Mouse (Mus musculus) cerebellum, postnatal 25 days (tissue): Measurements from ENCODE around the gene Gbp2b.
A peak's percentile ranks its signal among the peaks of the same experiment; 100 is the strongest.

Source experiments
- DNase-seq, 2 experiments: peaks; one replicate each; pipeline ENCODE4 v3.0.0; 2021; ENCODE audit warnings: mixed read lengths in 2 of 2

Gbp2b gene

DNA sequence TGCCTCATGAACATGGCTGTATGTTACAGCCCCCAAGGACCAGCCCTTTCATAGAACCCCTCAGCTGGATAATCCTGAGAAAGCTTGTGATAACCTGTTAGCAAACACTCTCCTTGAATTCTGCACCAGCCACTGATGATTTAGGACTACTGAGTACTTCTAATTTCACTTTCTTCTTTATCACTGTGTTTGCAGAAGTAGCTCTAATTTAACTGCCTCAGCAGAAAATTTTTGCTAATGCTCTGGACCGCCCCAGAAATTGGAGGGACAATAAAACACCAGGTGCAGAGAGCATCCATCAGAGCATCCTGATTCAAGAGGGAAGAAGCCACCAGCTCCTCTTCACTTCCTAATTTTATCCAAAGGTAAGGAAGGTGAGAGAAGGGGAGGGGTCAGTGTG, at the start of gene Gbp2b:
Gbp2b (plus strand) TSS at position 301 of the 400 bp plus-strand sequence.
- DNase-seq = no peak

DNA sequence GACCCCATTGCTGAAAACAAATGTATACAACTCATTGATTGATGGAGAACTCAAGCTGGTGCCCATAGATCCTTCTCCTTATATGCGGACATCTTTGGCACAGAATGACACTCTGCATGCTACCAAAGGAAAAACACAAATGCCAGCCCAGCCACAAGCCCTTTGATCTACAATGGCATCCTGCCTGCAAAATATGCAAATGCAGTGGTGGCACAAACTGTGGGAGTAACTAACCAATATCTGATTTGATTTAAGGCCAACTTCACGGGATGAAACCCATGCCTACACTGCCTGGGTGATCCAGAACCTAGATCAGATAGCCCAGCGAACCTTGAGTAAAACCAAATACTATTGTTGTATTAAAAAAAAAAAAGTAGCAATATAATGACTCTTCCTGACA, 48.0 kb upstream of the Gbp2b start:
- no peak for DNase-seq

DNA sequence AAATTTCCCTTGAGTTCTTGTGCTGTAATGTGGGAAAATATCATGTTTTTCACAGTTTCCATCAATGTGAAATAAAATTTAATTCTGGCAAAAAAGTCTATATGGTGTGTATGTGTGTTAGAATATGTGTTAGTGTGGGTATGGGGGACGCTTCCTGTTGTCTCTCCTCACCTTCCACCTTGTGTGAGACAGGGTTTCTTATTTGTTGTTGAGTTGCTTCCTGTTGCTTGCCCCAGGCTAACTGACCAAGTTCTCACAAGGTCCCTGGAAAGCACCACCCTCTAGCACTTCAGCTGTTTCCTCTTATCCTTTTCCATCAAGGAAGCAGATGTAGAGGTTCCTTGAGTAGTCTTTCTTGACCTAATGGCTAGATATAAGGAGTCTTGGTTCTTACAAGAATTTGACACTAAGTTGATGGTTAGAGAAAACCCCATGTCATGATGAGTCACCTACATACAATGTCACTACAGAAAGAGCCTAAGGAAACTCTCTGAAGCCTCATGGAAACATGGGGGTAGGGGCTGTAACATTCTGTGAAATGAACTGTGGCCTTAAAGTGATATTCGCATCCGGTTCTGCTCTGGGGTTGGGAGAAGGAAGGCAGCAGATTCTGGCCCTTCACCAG, 44.5 kb upstream of the Gbp2b start:
- no peak for DNase-seq

DNA sequence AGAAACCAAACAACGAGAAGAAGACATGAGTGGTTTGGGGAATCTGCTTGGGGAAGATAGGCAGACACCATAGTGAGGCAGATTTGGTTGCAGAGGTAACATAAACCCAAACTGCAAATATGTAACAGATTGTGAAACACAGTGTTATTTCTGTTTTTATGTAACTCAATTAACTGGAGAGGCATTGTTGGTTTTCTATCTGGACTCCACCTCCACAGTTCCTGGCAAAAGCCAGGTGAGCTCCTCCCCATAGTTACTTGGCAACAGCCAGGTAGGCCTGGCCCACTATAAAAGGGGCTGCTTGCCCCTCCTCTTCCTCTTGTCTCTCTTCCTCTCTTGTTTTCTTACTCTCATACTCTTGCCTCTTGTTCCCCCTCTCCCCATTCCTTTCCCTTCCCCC, 40.0 kb upstream of the Gbp2b start:
- no peak for DNase-seq

DNA sequence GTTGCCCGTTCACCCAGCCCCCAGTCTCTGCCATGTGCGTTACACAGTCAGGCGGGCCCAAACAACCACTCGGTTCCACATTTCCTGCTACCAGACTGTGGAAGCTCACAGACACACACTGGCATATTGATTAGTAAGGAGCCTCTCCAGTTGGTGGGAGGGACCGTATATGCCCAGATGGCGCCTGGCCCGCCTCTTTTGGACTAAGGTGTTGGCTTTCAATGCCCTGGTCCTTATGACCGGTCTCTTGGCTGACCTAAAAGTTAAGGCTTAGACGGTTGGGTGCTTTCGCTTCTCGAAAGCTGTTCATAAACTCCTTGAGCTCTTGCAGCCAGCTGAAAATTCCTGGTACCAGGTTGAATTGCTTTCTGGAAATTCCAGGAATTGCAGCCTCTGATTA, 39.0 kb upstream of the Gbp2b start:
- DNase-seq = no peak

DNA sequence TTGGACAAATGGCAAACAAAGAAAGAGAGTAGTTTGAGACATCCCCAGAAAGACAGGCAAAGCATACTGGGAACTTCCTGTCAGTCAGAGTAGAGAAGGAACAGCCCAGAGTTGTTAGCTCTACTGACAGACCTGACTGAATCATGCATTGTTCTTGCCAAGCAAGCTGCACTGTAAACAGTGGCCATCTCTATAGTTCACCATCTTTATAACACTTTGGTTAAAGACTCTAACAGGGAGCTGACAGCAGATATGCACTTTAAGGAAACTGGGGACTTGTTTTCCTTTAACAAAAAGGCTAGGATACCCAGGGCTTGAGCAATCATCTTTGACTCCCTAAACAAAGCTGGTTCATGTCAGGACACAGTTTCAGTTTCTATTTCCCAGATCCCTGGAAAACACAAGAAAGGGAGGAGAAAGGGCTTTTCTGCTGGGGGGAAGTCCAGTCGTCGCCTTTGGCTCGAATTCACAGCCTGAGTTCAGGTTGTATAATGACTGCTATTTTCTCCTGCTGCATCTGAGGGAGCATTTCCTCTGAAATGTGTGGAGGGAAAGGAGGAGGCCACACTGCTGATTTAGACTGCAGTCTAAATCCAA, 34.9 kb upstream of the Gbp2b start, which contains the start of gene Gbp3:
Gbp3 (plus strand) TSS at position 395 of the 597 bp plus-strand sequence.
- DNase-seq = no peak

DNA sequence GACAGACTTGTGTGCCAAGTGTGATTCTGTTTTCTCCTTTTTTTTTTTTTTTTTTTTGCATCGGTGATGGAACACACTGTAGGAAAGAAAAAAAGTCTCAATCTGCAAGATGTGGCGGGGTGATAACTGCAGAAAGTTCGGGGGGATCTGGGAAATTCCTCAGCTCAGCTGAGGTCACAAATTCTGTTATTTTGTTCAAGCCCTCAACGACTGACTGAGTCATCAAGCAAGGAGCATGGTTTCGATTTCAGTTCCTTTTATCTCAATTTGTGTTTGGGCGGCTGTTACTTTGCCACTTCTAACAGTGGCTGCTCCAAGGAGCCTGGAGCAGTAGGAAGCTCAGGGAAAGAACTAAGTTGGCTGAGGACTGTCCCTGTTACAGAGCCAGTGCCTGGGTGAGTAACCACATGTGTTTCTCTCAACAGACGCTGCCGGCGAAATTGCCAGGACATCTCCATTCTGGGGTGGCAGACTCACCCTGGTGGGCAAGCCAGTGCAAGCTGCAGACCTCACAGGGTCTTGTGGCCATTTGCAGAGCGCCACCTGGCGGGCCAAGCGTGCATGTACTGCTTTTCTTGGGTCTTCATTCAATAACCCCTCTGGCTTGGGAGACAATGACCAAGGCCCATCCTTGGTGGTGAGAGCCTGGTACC, 34.2 kb upstream of the Gbp2b start:
- DNase-seq = peak; percentile 81 to 88

DNA sequence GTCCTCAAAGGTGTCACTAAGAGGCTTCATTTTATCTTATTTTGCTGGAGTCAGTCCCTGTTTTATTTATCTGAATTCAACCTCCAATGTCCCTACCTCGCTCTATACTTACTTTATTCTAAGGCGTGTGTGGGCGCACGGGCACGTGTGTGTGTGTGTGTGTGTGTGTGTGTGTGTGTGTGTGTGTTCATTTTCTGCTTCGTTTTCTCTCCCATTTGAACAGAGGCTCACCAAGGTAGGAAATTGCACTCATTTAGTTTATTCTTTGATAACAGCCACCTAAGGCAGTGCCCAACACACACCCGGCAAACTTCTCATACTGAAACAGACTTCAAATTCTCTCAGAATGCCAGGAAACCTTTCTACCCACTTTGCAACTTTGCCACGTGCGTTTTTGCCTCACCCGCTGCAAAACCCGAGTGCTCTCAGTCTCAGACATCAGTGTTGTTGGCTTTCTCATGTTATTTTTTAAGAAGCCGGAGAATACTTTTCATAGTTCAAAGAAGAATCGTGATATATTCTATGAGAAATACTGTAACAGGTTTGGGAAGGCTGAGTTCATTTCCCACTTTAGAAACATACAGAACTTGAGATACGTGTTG, 33.5 kb upstream of the Gbp2b start:
- no peak for DNase-seq

DNA sequence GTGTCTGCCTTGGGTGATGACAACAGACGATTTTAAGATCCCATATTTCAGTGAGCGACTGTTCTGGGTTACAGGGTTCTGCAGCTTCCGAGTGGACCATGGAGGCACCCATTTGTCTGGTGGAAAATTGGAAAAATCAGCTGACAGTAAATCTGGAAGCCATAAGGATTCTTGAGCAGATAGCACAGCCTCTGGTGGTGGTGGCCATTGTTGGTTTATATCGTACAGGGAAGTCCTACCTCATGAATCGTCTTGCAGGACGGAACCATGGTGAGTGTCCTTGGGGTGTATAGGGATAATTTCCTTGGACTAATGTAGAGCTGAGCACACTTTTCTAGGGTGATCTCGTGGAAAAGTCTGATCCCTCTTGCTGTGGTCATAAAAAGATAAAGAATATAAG, 33.0 kb upstream of the Gbp2b start:
- DNase-seq = no peak

DNA sequence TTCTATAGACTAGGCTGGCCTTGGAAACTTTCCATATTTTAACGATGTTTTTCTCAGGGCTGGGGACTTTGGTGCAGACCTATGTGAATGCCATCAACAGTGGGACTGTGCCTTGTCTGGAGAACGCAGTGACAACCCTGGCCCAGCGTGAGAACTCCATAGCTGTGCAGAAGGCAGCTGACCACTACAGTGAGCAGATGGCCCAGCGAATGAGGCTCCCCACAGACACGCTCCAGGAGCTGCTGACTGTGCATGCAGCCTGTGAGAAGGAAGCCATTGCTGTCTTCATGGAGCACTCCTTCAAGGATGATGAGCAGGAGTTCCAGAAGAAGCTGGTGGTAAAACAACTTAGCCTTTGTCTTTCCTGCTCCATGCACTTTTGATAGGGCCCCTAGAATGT, 27.2 kb upstream of the Gbp2b start:
- peak; percentile 33 to 43 for DNase-seq

DNA sequence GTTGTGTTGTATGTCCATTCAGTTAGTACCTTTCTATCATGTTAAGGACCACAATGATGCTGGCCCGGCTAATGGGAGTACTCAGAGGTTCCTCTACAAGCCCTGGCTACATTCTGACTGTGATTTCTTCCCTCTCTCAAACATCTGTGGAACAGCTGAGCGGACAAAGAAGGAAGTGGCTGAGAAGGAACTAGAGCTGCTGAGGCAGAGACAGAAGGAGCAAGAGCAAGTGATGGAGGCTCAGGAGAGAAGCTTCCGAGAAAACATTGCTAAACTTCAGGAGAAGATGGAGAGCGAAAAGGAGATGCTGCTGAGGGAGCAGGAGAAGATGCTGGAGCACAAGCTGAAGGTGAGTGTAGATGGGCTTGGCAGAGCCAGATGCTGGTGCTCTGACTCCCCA, 23.9 kb upstream of the Gbp2b start:
- no peak for DNase-seq

DNA sequence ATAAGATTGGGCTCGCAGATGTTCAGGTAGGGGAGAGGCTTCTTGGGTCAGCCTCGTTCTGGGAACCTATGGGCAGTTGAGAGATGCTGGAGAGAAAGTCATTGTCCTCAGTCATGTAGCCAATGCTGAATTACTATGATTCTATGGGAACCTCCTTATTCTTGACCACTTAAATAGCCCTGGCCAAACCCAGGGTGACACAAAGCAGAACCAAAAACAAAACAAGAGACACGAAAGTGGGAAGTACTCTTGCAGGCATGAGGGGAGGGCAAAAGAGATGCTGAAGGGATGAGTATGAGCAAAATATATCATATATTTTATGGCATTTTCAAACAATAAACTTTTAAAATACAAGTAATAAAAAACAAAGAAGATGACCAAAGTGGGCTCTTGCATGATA, 17.5 kb upstream of the Gbp2b start:
- no peak for DNase-seq

DNA sequence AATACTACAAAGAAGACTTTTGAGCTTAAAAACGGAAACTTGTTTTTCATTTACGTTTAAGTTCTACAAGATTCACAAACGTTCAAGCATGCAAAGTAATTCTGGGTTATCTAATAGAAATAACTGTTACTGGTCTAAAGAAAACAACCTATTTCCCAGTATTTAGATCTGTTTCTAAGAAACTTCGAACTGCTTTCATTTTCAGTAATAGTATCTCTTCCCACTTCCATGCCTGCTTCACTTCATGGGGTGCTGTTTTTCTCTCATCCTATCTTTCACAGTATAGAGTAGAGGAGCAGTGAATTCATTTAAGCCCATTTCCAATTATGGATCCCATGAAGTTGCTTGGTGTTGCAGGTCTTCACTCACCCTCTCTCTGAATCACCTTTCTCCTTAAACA, 16.3 kb upstream of the Gbp2b start:
- DNase-seq = no peak

DNA sequence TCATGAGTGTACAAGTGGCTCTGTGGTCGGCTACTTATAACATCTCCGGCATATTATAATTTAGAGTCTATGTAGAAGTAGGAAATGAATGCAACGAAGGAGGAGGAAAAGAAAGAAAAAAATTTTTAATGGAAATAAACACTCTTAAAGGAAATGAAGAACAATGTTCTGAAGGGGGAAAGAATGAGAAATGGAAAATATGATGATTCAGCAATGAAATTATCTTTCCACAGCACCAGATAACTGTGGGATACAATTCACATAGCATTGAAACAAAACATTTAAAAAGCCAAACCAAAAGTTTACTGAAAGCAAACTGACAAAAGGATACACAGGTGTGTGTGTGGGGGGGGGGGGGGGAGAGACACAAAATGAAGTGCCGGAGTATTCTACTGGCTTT, 11.6 kb upstream of the Gbp2b start:
- no peak for DNase-seq

DNA sequence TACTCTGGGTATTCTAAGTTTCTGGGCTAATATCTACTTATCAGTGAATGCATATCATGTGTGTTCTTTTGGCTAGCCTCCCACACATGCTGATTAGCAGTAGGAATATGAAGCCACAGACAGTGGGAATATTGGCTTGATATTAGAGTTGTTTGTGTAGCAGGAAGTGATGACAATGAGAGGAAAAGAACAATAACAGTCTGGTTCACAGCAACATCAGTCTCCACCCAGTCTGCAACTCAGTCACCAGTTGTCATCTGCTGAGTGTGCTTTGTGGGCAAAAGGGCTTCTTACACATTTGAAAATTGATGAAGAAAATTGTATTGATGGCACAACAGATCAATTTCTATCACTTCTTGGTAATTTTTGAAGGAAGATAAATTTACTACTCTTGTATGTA, 7.3 kb upstream of the Gbp2b start:
- no peak for DNase-seq

DNA sequence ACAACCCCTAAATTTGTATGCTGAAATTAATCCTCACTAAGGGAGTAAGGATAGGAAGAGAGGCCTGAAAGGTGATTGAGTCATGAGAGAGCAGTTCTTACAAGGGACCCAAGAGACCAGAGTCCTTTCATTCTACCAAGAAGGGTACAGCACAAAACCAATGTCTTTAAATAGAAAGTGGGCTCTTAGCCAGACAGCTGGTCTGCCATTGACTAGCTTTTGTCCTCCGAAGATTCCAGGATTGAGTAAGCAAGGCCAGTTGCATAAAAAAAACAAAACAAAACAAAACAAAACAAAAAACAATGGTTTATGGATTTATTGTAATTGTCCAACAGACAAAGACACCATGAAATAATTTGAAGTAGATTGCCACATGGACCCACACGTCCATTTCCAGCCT, 5.8 kb upstream of the Gbp2b start:
- DNase-seq = no peak

DNA sequence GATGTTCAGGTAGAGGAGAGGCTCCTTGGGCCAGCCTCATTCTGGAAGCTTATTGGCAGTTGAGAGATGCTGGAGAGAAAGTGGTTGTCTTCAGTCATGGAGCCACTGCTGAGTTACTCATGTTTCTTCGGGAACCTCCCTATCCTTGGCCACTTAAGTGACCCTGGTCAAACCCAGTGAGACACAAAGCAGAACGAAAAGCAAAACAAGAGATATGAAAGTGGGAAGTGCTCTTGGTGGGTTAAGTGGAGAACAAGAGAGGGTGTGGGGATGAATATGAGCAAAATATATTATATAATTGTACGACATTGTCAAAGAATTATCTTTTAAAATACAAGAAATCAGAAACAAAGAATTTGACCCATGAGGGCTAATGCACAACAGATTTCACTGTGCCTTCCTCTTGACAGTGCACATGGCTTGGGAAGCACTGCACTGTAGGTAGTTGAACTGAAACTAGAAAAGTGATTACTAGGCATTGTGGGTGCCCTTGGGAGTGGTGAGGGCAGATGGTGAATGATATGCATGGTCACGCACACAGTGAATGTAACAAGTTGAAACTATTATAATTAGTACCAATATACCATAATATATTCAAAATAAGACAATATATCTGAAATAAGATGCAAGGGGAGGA, 4.1 kb upstream of the Gbp2b start:
- no peak for DNase-seq

DNA sequence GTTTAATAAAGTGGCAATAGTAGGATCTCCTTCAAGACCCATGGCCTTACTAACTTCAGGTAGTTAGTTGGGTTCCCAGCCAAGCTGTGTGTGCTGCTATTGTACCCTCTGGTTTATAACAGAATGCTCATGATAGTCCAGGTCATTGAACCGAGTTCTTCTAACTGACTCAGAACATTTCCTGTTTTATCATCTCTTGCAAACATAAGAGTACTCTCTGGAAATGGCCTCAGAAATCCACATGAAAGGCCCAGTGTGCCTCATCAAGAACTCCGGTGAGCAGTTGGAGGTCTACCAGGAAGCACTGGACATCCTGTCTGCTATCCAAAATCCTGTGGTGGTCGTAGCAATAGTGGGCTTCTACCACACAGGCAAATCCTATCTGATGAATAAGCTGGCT, 3.3 kb downstream of the Gbp2b start:
- DNase-seq = no peak

DNA sequence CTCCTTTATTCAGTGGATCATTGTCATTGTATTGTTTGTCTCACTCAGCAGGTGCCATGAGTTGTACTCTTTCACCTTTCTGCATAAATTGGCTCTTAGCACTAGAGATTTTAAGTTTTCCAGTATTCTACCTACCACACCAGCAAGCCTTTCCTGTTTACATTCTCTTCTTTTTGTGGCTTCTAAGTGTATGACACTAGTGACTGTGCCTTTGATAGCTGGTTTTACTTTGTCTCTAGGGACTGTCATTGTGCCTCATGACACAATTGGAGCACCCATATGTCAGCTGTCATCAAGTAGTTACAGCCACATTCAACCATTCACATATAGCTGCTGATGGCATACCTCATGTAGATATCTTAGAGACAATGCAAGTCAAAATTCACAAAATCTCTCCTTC, 7.0 kb downstream of the Gbp2b start:
- no peak for DNase-seq

DNA sequence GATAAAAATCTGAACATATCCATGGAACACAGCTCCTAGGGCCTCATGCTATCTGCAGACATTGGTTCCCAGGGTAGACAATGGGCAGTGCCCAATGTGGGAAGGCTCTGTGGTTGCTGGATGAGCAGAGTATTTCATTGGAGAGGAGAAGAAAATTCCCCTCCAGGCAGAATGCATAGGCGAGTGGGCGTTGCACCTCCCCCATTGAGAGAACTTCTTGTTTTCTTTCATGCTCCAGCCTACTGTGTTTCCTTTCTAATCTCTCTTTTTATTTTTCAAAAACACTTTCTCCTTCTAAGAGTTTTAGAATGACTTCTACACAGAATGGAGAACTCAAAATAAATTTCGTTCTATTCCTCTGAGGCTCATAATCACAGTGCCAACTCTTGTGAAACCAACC, 24.0 kb downstream of the Gbp2b start:
- DNase-seq = no peak

DNA sequence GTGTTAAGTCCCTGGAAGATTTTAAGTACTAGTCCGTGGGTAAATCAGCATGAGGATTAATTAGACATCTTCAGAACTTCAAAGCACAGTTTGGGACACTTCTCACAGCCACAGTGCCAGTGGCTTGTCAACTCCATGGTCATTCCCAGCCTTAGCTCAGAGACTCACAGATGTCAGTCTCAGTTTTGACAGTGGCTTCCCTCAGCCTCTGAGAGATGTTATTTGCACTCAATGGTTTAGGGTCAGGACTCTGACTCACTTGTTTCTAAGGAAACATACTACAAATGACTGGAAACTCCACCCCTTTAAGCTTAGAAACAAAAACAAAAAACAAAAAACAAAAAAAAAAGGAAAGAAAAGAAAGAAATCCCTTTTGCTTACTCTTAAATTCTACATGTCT, 25.0 kb downstream of the Gbp2b start:
- DNase-seq = no peak

DNA sequence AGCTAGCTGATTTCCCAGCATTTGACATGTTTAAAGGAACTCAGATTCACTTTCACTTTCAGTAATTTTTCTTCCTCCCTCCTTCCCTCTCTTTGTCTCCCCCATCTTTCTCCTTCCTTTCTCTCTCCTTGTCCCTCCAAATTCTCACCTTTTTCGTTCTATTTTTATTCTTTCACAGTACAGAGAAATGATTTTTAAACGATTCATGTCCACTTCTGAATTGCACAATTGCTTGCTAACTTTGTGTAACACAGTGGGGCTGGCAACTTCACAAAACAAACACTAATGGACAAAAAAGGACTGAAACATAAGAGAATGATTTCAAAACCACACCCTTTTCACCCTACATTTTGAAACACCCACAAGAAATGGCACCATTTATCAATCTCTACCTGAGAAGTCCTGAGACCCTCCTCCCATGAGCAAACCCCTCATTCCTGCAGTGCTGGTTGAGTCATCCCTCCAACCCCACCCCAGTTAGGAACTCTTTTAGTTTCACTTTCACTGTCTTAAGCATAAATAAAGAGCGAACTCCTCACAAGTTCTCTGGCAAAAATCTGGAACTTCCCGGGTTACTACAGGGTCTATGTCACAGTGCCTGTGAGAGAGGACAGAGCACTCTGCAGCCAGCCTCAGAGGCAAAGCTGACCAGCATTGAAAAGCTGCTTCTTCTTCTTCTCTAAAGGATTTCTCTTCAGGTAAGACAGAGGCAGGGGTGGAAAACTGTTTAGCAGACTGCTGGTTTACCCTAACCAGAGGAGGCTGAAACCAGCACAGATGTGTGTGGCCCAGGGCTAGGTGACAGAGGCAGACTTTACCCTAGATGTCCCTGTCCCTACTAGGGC, 25.7 kb downstream of the Gbp2b start, which contains the start of gene Gbp2:
Gbp2 (plus strand) TSS at position 492 of the 845 bp plus-strand sequence.
- DNase-seq = no peak
